Mouse (Mus musculus): ENCODE measurements around the gene Thbs1.
A peak's percentile ranks its signal among the peaks of the same experiment; 100 is the strongest.

The Thbs1 gene

GRCm38 (mm10) chr2:118111488-118112131, at the start of gene Thbs1:
TSS of gene Thbs1 (plus strand) at chr2:118111876.
- peak; percentile 71 for DNase-seq (ENCODE audit: low read depth, low spot score)

DNA sequence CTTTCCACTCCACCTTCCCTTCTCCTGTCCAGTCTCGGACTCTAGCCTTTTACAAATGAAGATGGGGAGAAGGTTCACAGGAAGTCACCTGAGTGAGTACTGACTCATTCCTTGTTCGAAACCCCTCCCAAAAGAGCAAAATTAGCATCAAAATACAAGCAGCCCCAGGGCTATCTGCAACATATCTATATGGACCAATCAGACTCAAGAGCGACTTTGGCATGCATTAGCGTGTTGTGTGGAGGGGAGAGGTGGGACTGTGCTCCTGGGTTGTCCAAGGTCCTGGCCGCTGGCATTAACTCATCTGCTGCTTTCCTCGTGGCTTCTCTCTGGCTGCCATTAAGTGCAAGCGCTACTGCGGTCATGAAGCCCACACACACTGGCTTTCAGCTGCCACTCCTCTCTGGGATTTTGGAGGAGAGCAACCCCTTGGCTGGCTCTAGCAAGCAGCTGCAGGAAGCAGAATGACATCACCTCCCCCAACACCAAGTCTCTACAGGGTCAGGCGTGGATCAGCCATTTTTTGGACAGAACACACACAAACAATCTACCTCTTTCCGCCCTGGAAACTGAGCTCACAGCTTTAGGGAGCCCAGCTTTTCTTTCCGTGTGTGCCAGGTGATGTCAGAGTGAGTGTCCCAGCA, 47.4 kb upstream of the Thbs1 start:
- DNase-seq (ENCODE audit: low read depth, low spot score): peak; percentile 57

DNA sequence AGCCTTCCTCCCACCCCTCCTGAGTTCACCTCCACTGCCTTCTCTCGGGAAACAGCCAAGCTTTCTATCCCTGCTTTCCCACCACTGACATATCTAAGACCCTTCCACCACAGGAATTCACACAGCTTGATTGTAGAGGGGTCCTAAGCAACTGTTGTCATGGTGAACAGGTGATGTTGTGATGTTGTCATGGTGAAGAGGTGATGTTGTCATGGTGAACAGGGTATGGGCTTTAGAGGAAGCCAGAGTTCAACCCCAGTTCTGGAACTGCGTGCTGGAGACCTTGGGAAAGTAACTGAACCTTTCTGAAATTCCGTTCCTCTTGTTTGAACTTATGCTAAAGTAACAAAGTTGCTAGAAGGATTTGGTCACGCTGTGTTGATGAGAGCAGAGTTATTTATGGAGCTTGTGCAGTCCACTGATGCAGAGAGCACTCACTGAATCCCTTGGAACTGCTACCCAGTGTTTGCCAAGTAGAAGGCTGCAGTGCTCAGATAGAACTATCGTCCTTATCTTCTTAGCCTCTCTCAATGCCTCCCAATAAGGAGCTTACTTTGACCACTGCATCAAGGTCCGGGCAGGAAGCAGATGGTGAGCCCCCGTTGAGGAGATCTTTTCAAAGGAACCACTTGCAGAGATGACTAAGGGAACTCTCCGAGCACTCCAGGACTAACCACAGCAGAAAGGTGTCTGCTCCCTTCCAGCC, 45.5 kb upstream of the Thbs1 start:
- DNase-seq (ENCODE audit: low read depth, low spot score): no peak

GRCm38 (mm10) chr2:118069975-118070374, 41.7 kb upstream of the Thbs1 start:
- no peak for DNase-seq (ENCODE audit: low read depth, low spot score)

- DNase-seq (ENCODE audit: low read depth, low spot score): no peak
Observed at GRCm38 (mm10) chr2:118072811-118073372, 38.8 kb upstream of the Thbs1 start.

GRCm38 (mm10) chr2:118074030-118074429, 37.6 kb upstream of the Thbs1 start:
- DNase-seq (ENCODE audit: low read depth, low spot score): no peak

- no peak for DNase-seq (ENCODE audit: low read depth, low spot score)
Observed at GRCm38 (mm10) chr2:118075165-118075564, 36.5 kb upstream of the Thbs1 start.

DNA sequence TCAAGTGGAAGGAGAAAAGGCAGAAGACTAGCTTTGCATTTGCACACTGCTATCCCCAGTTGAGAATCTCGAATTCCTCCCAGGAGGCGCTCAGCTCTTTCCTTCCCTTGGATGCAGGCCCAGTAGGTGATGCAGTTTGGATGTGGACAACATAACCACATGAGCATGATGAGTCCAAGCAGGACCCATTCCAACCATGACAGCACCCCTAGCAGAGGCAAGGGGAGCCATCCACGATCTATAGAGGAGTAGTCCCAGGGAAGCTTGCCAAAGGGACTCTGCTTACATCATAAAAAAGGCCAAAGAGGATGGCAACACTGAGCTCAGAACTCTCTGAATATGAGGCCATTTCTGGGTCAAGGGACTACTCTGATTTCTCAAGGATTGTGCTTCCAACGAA, 32.5 kb upstream of the Thbs1 start:
- DNase-seq (ENCODE audit: low read depth, low spot score): no peak

DNA sequence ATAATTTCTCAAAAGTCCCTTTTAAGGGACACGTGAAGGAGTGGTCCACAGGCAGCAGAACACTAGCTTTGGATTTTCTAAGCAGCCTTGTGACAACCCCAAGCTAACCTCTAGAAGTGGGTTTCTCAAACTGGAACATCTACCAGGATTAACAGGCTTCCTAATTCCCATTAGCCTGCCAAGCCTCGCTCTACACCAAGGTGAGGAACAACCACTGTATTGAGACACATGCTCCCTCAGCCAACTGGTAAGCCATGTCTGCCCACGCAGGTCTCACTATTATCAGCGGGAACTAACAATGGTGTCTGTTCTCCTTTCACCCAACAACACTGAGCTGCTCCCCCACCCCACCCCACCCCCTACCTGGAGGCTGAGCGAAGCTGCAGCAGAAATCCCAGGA, 30.1 kb upstream of the Thbs1 start:
- no peak for DNase-seq (ENCODE audit: low read depth, low spot score)

GRCm38 (mm10) chr2:118083652-118084051, 28.0 kb upstream of the Thbs1 start:
- no peak for DNase-seq (ENCODE audit: low read depth, low spot score)

DNA sequence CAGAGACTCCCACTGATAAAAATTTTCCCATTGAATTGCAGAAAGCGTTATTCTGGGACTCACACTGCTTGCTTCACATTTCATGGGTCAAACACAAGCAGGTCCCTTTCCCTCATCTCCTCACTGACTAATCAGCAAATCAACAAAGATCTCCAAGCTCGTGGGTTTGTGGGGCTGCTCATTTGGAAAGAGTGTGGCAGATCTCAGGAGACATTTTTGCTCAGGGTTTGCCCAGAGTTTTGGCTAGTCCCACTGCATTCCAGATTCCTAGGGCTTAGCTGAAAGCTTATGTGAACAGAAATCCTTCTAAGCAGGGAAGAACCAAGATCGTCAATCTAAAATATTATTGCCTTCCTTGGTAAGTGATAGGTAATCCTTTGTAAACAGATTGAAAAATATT, 27.0 kb upstream of the Thbs1 start:
- no peak for DNase-seq (ENCODE audit: low read depth, low spot score)

DNA sequence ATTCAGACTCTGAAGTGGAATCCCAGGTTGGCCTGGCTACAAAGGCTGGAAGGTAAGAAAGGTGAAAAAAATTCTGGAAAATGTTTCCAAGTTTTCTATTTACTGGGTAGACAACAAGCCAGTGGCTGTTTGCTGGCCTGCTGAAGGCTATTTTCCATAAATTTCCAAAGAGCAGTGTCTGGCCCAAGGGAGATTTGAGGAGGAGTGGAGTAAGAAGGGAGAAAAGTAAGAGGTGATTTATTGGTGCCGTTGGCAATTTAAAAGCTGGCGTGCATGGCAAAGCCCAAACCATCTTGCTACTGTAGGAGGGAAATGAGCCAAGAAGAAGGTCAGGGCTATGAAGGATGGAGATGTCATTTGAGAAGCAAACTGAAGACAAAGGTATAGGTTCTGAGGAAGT, 26.0 kb upstream of the Thbs1 start:
- no peak for DNase-seq (ENCODE audit: low read depth, low spot score)

- DNase-seq (ENCODE audit: low read depth, low spot score): peak; percentile 20
Observed at GRCm38 (mm10) chr2:118087044-118087726, 24.5 kb upstream of the Thbs1 start.

GRCm38 (mm10) chr2:118091226-118091625, 20.4 kb upstream of the Thbs1 start:
- DNase-seq (ENCODE audit: low read depth, low spot score): no peak

GRCm38 (mm10) chr2:118099104-118099503, 12.6 kb upstream of the Thbs1 start:
- DNase-seq (ENCODE audit: low read depth, low spot score): no peak

DNA sequence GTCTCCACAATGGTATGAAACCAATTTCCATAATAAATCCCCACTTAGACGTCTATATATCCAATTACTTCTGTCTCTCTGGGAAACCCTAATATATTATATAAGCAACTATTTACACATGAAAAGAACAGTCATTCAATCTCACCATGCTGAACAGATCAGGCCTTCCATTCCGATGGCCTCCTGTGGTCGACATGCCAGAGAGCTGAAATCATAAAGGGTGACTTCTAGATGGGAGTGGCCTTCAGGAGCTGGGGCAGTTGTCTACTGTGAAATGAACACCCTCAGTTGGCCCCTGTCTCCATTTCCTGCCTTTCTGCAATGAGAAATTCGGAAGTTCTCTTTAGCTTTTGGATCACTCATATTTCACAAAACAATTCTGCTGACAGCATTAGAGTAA, 9.5 kb upstream of the Thbs1 start:
- DNase-seq (ENCODE audit: low read depth, low spot score): no peak

DNA sequence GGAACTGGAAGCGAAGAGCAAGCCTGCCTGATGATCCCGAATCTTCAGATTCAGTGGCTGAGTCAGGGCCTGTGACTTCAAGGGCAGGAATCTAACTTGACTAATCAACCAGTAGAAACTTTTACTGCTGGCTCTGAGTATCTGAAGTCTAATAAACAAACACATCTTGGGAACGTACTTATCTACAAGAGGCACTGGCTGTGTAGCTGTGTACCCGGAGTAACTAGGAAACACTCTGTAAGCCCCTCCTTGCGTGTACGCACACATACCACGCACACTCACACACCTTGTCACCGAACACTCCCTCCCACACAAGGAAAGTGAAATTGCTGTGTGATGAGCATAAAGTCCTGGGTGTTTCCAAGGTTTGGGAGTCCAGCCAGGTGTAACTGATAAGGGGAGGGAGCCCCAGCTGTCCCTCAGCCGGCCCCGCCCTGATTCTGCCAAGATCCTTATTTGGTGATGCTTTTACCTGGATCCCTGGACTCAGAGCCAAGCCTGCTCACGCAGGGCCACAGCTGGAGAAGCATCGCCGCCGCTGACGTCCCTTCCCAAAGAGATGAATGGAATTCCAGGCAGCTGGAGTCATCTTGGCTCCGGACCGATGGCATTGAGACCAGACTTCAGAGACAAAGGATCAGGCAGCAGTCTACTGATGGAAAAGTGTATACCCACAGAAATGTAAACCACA, 1.3 kb upstream of the Thbs1 start:
- peak; percentile 56 for DNase-seq (ENCODE audit: low read depth, low spot score)

GRCm38 (mm10) chr2:118111116-118111487, 574 bp upstream of the Thbs1 start:
- peak; percentile 70 for DNase-seq (ENCODE audit: low read depth, low spot score)

GRCm38 (mm10) chr2:118112438-118112837, 762 bp downstream of the Thbs1 start:
- DNase-seq (ENCODE audit: low read depth, low spot score): no peak

- peak; percentile 18 for DNase-seq (ENCODE audit: low read depth, low spot score)
Observed at GRCm38 (mm10) chr2:118112846-118113479, 1.3 kb downstream of the Thbs1 start.

All from skeletal muscle tissue, adult 2 months (tissue).